Mouse (Mus musculus): Measurements from ENCODE around the gene H2-Eb1. TPM values are rescaled to one million over a fixed set of nuclear protein-coding genes. Genes with fewer than 3 reads are reported as not detected.

H2-Eb1 gene
- polyA plus RNA-seq, 2 experiments, result 2.4 to 3.4 TPM

- Histone ChIP-seq H3K4me1 (ENCODE audit: control insufficient read depth, insufficient read depth, low read length) (no peaks in the 10 kb centered on the region), H3K27me3 (ENCODE audit: control insufficient read depth, insufficient read depth, low read length) (no peaks in the 10 kb centered on the region), H3K4me2 (replicated peaks; ENCODE audit: low read depth, low read length, severe bottlenecking) (no peak overlapping the region), H3K27ac (replicated peaks; ENCODE audit: low read depth, low read length) (no peak overlapping the region), H3K36me3 (ENCODE audit: control insufficient read depth, insufficient read depth, low read length) (no peaks in the 10 kb centered on the region), H3K9ac (ENCODE audit: low read depth, low read length, severe bottlenecking) (no peak overlapping the region), H3K9me3 (ENCODE audit: control insufficient read depth, low read length) (no peaks in the 10 kb centered on the region), H3K4me3 (replicated peaks; ENCODE audit: low read length) (no peak overlapping the region)
- 78% methylated on average over 1 of the region's 1 CpGs for WGBS
- no peak for ATAC-seq (ENCODE audit: low FRiP score, low read depth)
- no peak for DNase-seq (ENCODE audit: low spot score)
- TF ChIP-seq POLR2A (IDR thresholded peaks at IDR 0.05; ENCODE audit: borderline replicate concordance, extremely low read depth, insufficient read depth, insufficient read length), result no peak
Measured at GRCm38 (mm10) chr17:34315512-34315911, 9.8 kb downstream of the H2-Eb1 start.

DNA sequence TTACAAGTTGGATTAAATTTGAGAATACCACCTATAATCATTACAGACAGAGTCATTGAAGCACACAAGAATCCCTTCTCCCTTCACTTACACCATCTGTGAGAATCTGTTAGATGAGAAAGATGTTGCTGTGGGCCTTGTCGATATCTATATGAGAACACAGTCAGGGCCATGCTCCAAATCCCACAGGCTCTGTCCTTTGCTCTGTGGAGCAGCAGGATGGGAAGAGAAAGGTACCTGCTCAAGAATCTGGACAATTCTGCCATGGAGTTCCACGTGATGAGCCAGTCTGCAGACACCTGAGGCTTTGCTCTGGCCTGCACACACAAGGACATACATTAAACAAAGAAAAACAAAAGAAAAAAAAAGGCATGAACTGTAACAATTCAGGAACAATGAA lies 11.0 kb downstream of the H2-Eb1 start:
- WGBS, result 70% methylated on average over 2 of the region's 2 CpGs
- no peaks in the 10 kb centered on the region for H3K9me3 ChIP-seq (ENCODE audit: control insufficient read depth, low read length)
- DNase-seq (ENCODE audit: low spot score) (no peak), ATAC-seq (ENCODE audit: low FRiP score, low read depth) (no peak)
- H3K4me1 ChIP-seq (ENCODE audit: control insufficient read depth, insufficient read depth, low read length), result no peaks in the 10 kb centered on the region
- no peak overlapping the region for H3K4me2 ChIP-seq (replicated peaks; ENCODE audit: low read depth, low read length, severe bottlenecking)
- H3K27ac ChIP-seq (replicated peaks; ENCODE audit: low read depth, low read length), result no peak overlapping the region
- no peaks in the 10 kb centered on the region for H3K36me3 ChIP-seq (ENCODE audit: control insufficient read depth, insufficient read depth, low read length)
- H3K27me3 ChIP-seq (ENCODE audit: control insufficient read depth, insufficient read depth, low read length), result no peaks in the 10 kb centered on the region
- H3K9ac ChIP-seq (ENCODE audit: low read depth, low read length, severe bottlenecking), result no peak overlapping the region
- no peak overlapping the region for H3K4me3 ChIP-seq (replicated peaks; ENCODE audit: low read length)
- no peak for TF ChIP-seq POLR2A (IDR thresholded peaks at IDR 0.05; ENCODE audit: borderline replicate concordance, extremely low read depth, insufficient read depth, insufficient read length)

DNA sequence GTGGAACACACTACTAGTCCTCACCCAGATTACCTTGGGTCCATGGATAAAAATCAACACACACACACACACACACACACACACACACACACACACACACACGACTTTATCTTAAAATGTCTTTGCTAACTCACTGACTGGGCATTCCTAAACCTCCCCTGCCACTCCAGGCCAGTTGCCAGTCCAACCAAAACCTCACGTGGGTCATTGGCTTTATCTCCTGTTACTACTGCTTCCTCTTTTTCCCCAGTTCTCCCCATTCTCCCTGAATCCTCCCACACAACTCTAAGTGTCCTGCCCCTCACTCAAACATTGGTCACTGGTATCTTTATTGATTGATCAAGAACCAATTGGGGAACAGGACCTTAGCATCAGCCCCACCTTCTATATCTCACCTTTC lies 11.6 kb downstream of the H2-Eb1 start:
- no peaks in the 10 kb centered on the region for H3K4me1 ChIP-seq (ENCODE audit: control insufficient read depth, insufficient read depth, low read length)
- H3K4me3 ChIP-seq (replicated peaks; ENCODE audit: low read length), result no peak overlapping the region
- H3K27me3 ChIP-seq (ENCODE audit: control insufficient read depth, insufficient read depth, low read length), result no peaks in the 10 kb centered on the region
- H3K9me3 ChIP-seq (ENCODE audit: control insufficient read depth, low read length), result no peaks in the 10 kb centered on the region
- DNase-seq (ENCODE audit: low spot score) (no peak), ATAC-seq (ENCODE audit: low FRiP score, low read depth) (no peak)
- TF ChIP-seq POLR2A (IDR thresholded peaks at IDR 0.05; ENCODE audit: borderline replicate concordance, extremely low read depth, insufficient read depth, insufficient read length), result no peak
- no peak overlapping the region for H3K27ac ChIP-seq (replicated peaks; ENCODE audit: low read depth, low read length)
- H3K36me3 ChIP-seq (ENCODE audit: control insufficient read depth, insufficient read depth, low read length), result no peaks in the 10 kb centered on the region
- 46% methylated on average over 2 of the region's 2 CpGs for whole genome bisulfite sequencing
- H3K9ac ChIP-seq (ENCODE audit: low read depth, low read length, severe bottlenecking), result no peak overlapping the region
- H3K4me2 ChIP-seq (replicated peaks; ENCODE audit: low read depth, low read length, severe bottlenecking), result no peak overlapping the region

DNA sequence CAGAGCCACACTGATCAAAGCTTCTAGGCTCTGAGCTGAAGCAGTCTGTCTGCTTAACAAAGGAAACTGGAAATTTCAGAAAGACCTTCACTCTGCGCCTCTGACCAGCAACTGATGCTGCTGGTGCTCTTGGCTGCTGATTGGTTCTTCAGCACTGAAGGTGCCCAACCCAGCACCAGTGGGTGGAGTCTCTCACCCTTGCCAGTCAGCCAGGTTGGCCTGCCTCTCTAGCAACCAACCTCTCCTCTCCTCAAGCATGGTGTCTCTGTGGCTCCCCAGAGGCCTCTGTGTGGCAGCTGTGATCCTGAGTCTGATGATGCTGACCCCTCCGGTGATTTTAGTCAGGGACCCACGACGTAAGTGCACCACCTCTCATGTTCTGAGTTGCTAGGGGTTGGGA lies 19.8 kb downstream of the H2-Eb1 start, which contains the start of gene H2-Eb2:
TSS of gene H2-Eb2 (plus strand) at position 230 of the 400 bp plus-strand sequence.
- 48% methylated on average over 4 of the region's 4 CpGs for WGBS

GRCm38 (mm10) chr17:34326373-34326772 lies 20.7 kb downstream of the H2-Eb1 start:
- no peak for TF ChIP-seq POLR2A (IDR thresholded peaks at IDR 0.05; ENCODE audit: borderline replicate concordance, extremely low read depth, insufficient read depth, insufficient read length)
- ATAC-seq (ENCODE audit: low FRiP score, low read depth), result no peak

More for the DNA sequence above, 19.8 kb downstream of the H2-Eb1 start, which contains the start of gene H2-Eb2:
- Histone ChIP-seq H3K9ac (ENCODE audit: low read depth, low read length, severe bottlenecking) (no peak within 1 kb of the TSS), H3K4me3 (replicated peaks; ENCODE audit: low read length) (no peak within 1 kb of the TSS), H3K9me3 (ENCODE audit: control insufficient read depth, low read length) (no peaks in the 10 kb centered on the region), H3K4me2 (replicated peaks; ENCODE audit: low read depth, low read length, severe bottlenecking) (no peak within 1 kb of the TSS), H3K27ac (replicated peaks; ENCODE audit: low read depth, low read length) (no peak within 1 kb of the TSS), H3K4me1 (ENCODE audit: control insufficient read depth, insufficient read depth, low read length) (no peaks in the 10 kb centered on the region), H3K27me3 (ENCODE audit: control insufficient read depth, insufficient read depth, low read length) (no peaks in the 10 kb centered on the region), H3K36me3 (ENCODE audit: control insufficient read depth, insufficient read depth, low read length) (no peaks in the 10 kb centered on the region)
- TF ChIP-seq POLR2A (IDR thresholded peaks at IDR 0.05; ENCODE audit: borderline replicate concordance, extremely low read depth, insufficient read depth, insufficient read length), result no peak
- DNase-seq (ENCODE audit: low spot score) (no peak), ATAC-seq (ENCODE audit: low FRiP score, low read depth) (no peak)

GRCm38 (mm10) chr17:34329807-34330206 lies 24.1 kb downstream of the H2-Eb1 start:
- Histone ChIP-seq H3K4me3 (replicated peaks; ENCODE audit: low read length) (no peak overlapping the region), H3K27me3 (ENCODE audit: control insufficient read depth, insufficient read depth, low read length) (no peaks in the 10 kb centered on the region), H3K4me2 (replicated peaks; ENCODE audit: low read depth, low read length, severe bottlenecking) (no peak overlapping the region), H3K9ac (ENCODE audit: low read depth, low read length, severe bottlenecking) (no peak overlapping the region), H3K9me3 (ENCODE audit: control insufficient read depth, low read length) (no peaks in the 10 kb centered on the region), H3K4me1 (ENCODE audit: control insufficient read depth, insufficient read depth, low read length) (no peaks in the 10 kb centered on the region), H3K27ac (replicated peaks; ENCODE audit: low read depth, low read length) (no peak overlapping the region), H3K36me3 (ENCODE audit: control insufficient read depth, insufficient read depth, low read length) (no peaks in the 10 kb centered on the region)
- no peak for DNase-seq (ENCODE audit: low spot score)
- WGBS, result 42% methylated on average over 2 of the region's 2 CpGs
- ATAC-seq (ENCODE audit: low FRiP score, low read depth), result no peak
- no peak for TF ChIP-seq POLR2A (IDR thresholded peaks at IDR 0.05; ENCODE audit: borderline replicate concordance, extremely low read depth, insufficient read depth, insufficient read length)

More at GRCm38 (mm10) chr17:34326373-34326772, 20.7 kb downstream of the H2-Eb1 start:
- no peak overlapping the region for H3K4me3 ChIP-seq (replicated peaks; ENCODE audit: low read length)
- no peaks in the 10 kb centered on the region for H3K9me3 ChIP-seq (ENCODE audit: control insufficient read depth, low read length)
- H3K4me2 ChIP-seq (replicated peaks; ENCODE audit: low read depth, low read length, severe bottlenecking), result no peak overlapping the region
- DNase-seq (ENCODE audit: low spot score), result no peak
- no peak overlapping the region for H3K9ac ChIP-seq (ENCODE audit: low read depth, low read length, severe bottlenecking)
- 76% methylated on average over 3 of the region's 3 CpGs for WGBS
- H3K27ac ChIP-seq (replicated peaks; ENCODE audit: low read depth, low read length), result no peak overlapping the region
- H3K36me3 ChIP-seq (ENCODE audit: control insufficient read depth, insufficient read depth, low read length), result no peaks in the 10 kb centered on the region
- H3K27me3 ChIP-seq (ENCODE audit: control insufficient read depth, insufficient read depth, low read length), result no peaks in the 10 kb centered on the region
- H3K4me1 ChIP-seq (ENCODE audit: control insufficient read depth, insufficient read depth, low read length), result no peaks in the 10 kb centered on the region

Measured in limb, embryonic 14.5 days (tissue).